Mouse (Mus musculus): ENCODE data around the gene Klk1. TPM values are rescaled to one million over a fixed set of nuclear protein-coding genes. Genes with fewer than 3 reads are reported as not detected.

Gene Klk1
- polyA plus RNA-seq, 1 experiment from 2014 or later, result 44.2 TPM

DNA sequence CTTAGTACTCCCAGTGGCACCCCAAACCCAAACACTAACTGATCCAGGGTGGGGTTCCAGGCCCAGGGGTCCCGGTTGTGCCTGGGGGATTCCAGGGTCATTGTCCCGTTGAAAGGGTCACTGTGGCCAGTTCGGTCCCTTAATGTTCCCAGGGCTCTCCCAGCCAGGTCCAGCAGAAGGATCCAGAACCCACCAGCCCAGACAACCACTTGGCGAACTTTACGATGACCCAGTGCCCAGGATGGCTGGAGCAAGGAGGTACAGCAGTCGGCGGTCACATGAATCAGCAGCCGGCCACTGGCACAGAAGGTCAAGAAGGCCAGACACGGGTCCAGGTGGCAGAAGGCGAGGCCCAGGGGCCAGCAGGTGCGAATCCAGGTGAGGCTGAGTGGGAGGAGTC is 43.0 kb downstream of the Klk1 start:
- no peak for ATAC-seq
- H3K4me1 ChIP-seq (ENCODE audit: control insufficient read depth, insufficient read depth, low read length), result no peaks in the 10 kb centered on the region
- no peak overlapping the region for H3K27ac ChIP-seq (ENCODE audit: low read length)
- H3K9ac ChIP-seq (ENCODE audit: low read depth, low read length), result no peak overlapping the region
- 73% methylated on average over 11 of the region's 11 CpGs for WGBS
- H3K27me3 ChIP-seq (replicated peaks; ENCODE audit: control insufficient read depth, insufficient read depth, low read length), result peaks cover 7% of the 10 kb centered on the region; the same call in 1 of the 2 replicates
- H3K36me3 ChIP-seq (ENCODE audit: control insufficient read depth, insufficient read depth, low read length), result no peaks in the 10 kb centered on the region
- H3K4me2 ChIP-seq (ENCODE audit: low read depth, low read length), result no peak overlapping the region
- H3K9me3 ChIP-seq (ENCODE audit: control insufficient read depth, low read length), result no peaks in the 10 kb centered on the region
- no peak overlapping the region for H3K4me3 ChIP-seq (ENCODE audit: low read length)

GRCm38 (mm10) chr7:44269397-44269796 is 44.2 kb downstream of the Klk1 start:
- Histone ChIP-seq H3K4me2 (ENCODE audit: low read depth, low read length) (no peak overlapping the region), H3K27me3 (replicated peaks; ENCODE audit: control insufficient read depth, insufficient read depth, low read length) (peaks cover 7% of the 10 kb centered on the region; the same call in 1 of the 2 replicates), H3K27ac (ENCODE audit: low read length) (no peak overlapping the region), H3K4me1 (ENCODE audit: control insufficient read depth, insufficient read depth, low read length) (no peaks in the 10 kb centered on the region), H3K9me3 (ENCODE audit: control insufficient read depth, low read length) (no peaks in the 10 kb centered on the region), H3K9ac (ENCODE audit: low read depth, low read length) (no peak overlapping the region), H3K36me3 (ENCODE audit: control insufficient read depth, insufficient read depth, low read length) (no peaks in the 10 kb centered on the region), H3K4me3 (ENCODE audit: low read length) (no peak overlapping the region)
- WGBS, result 87% methylated on average over 2 of the region's 2 CpGs
- ATAC-seq, result no peak

DNA sequence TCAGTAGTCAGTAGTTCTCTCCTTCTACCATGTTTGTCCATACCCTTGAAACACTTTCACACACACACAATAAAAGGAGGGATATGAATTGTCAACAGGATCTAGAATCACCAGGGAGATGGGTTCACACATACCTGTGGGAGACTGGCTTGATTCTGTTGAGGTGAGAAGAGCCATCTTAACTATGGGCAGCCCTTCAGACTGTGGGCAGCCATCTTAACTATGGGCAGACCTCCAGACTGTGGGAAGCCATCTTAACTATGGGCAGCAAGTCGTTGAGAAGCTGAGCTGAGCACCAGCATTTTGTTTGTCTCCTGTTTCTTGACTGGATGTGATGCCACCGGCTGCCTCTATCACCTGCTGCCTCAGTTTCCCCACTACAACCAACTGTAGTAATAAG is 46.1 kb downstream of the Klk1 start:
- Histone ChIP-seq H3K4me2 (ENCODE audit: low read depth, low read length) (no peak overlapping the region), H3K9ac (ENCODE audit: low read depth, low read length) (no peak overlapping the region), H3K9me3 (ENCODE audit: control insufficient read depth, low read length) (no peaks in the 10 kb centered on the region), H3K4me3 (ENCODE audit: low read length) (no peak overlapping the region), H3K27ac (ENCODE audit: low read length) (no peak overlapping the region), H3K27me3 (replicated peaks; ENCODE audit: control insufficient read depth, insufficient read depth, low read length) (peaks cover 6% of the 10 kb centered on the region; the same call in 1 of the 2 replicates), H3K36me3 (ENCODE audit: control insufficient read depth, insufficient read depth, low read length) (no peaks in the 10 kb centered on the region), H3K4me1 (ENCODE audit: control insufficient read depth, insufficient read depth, low read length) (no peaks in the 10 kb centered on the region)
- no peak for ATAC-seq
- 69% methylated on average over 2 of the region's 2 CpGs for WGBS

DNA sequence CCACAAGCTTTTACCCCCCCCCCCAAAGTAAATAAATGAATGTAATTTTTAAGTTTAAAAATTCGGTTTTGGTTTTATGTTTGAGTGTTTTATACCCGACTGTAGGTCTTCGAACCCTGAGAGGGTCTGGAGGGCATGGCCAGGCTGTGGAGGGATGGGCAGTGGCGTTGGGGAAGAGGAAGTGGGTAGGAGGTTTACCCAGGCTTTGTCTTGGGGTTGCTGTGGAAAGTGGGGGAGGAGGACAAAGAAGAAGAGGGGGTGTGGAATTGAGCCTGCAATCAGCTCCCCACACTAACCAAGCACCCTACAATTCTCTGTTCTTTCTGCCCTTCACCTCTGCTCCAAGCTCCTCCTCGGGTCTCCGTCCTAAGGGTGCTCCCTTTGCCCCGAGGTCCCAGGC is 47.4 kb downstream of the Klk1 start:
- ATAC-seq, result no peak
- peaks cover 6% of the 10 kb centered on the region; the same call in 1 of the 2 replicates for H3K27me3 ChIP-seq (replicated peaks; ENCODE audit: control insufficient read depth, insufficient read depth, low read length)
- H3K4me1 ChIP-seq (ENCODE audit: control insufficient read depth, insufficient read depth, low read length), result no peaks in the 10 kb centered on the region
- no peaks in the 10 kb centered on the region for H3K9me3 ChIP-seq (ENCODE audit: control insufficient read depth, low read length)
- H3K36me3 ChIP-seq (ENCODE audit: control insufficient read depth, insufficient read depth, low read length), result no peaks in the 10 kb centered on the region
- no peak overlapping the region for H3K27ac ChIP-seq (ENCODE audit: low read length)
- no peak overlapping the region for H3K4me2 ChIP-seq (ENCODE audit: low read depth, low read length)
- 89% methylated on average over 7 of the region's 7 CpGs for WGBS
- H3K9ac ChIP-seq (ENCODE audit: low read depth, low read length), result no peak overlapping the region
- H3K4me3 ChIP-seq (ENCODE audit: low read length), result no peak overlapping the region

DNA sequence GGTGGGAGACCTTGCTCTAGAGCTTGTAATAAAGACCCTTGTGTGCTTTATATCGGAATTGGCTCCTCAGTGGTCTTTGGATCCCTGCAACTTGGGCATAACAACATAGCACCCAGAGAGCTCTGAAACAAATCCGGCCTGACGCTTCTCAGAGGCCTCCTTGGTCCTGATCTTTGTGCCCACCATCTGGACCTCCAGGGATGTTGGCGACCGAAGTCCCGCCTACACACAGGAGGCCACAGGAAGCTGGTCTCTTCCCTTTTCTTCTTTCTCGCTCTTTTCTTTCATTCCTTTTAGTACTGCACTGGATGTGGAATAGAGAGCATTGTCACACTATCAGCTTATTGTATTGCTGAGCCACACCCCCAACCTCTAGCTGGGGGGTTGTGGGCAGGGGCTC is 48.3 kb downstream of the Klk1 start:
- Histone ChIP-seq H3K27ac (ENCODE audit: low read length) (no peak overlapping the region), H3K4me3 (ENCODE audit: low read length) (no peak overlapping the region), H3K9ac (ENCODE audit: low read depth, low read length) (no peak overlapping the region), H3K9me3 (ENCODE audit: control insufficient read depth, low read length) (no peaks in the 10 kb centered on the region), H3K4me1 (ENCODE audit: control insufficient read depth, insufficient read depth, low read length) (no peaks in the 10 kb centered on the region), H3K36me3 (ENCODE audit: control insufficient read depth, insufficient read depth, low read length) (no peaks in the 10 kb centered on the region), H3K4me2 (ENCODE audit: low read depth, low read length) (no peak overlapping the region), H3K27me3 (replicated peaks; ENCODE audit: control insufficient read depth, insufficient read depth, low read length) (peaks cover 6% of the 10 kb centered on the region; the same call in 1 of the 2 replicates)
- whole genome bisulfite sequencing, result 74% methylated on average over 7 of the region's 7 CpGs
- no peak for ATAC-seq

DNA sequence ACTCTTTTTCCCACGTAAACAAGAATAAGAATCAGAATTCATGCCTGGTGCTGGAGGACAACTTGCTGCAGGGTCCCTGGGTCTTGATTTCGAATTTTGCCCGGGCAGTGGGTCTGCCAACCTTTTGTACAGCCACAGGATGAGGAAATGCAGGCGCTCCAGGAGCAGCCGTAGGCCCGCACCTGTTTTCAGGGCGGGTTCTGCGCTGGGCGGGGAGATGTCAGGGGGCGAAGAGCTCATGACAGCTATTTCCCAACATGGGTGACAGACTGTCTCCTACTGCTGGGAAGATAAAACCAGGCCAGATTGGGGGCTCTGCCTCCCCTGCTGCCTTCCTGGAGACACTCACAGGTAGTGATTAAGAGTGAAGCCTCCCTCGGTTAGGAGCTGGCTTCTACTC is 48.9 kb downstream of the Klk1 start:
- 30% methylated on average over 11 of the region's 11 CpGs for WGBS
- Histone ChIP-seq H3K36me3 (ENCODE audit: control insufficient read depth, insufficient read depth, low read length) (no peaks in the 10 kb centered on the region), H3K9me3 (ENCODE audit: control insufficient read depth, low read length) (no peaks in the 10 kb centered on the region), H3K27ac (ENCODE audit: low read length) (no peak overlapping the region), H3K4me3 (ENCODE audit: low read length) (no peak overlapping the region), H3K4me1 (ENCODE audit: control insufficient read depth, insufficient read depth, low read length) (no peaks in the 10 kb centered on the region), H3K27me3 (replicated peaks; ENCODE audit: control insufficient read depth, insufficient read depth, low read length) (peaks cover 6% of the 10 kb centered on the region; the same call in 1 of the 2 replicates), H3K4me2 (ENCODE audit: low read depth, low read length) (no peak overlapping the region), H3K9ac (ENCODE audit: low read depth, low read length) (no peak overlapping the region)
- no peak for ATAC-seq

- H3K9me3 ChIP-seq (ENCODE audit: control insufficient read depth, low read length), result no peaks in the 10 kb centered on the region
- no peak overlapping the region for H3K27ac ChIP-seq (ENCODE audit: low read length)
- H3K27me3 ChIP-seq (replicated peaks; ENCODE audit: control insufficient read depth, insufficient read depth, low read length), result peaks cover 6% of the 10 kb centered on the region; the same call in 1 of the 2 replicates
- H3K4me2 ChIP-seq (ENCODE audit: low read depth, low read length), result no peak overlapping the region
- no peak overlapping the region for H3K9ac ChIP-seq (ENCODE audit: low read depth, low read length)
- H3K4me3 ChIP-seq (ENCODE audit: low read length), result no peak overlapping the region
- no peaks in the 10 kb centered on the region for H3K36me3 ChIP-seq (ENCODE audit: control insufficient read depth, insufficient read depth, low read length)
- 80% methylated on average over 3 of the region's 3 CpGs for whole genome bisulfite sequencing
- ATAC-seq, result no peak
- H3K4me1 ChIP-seq (ENCODE audit: control insufficient read depth, insufficient read depth, low read length), result no peaks in the 10 kb centered on the region
These were observed 50.4 kb downstream of the Klk1 start for GRCm38 (mm10) chr7:44275546-44275945.

GRCm38 (mm10) chr7:44276461-44277249 is 51.5 kb downstream of the Klk1 start:
- Histone ChIP-seq H3K9me3 (ENCODE audit: control insufficient read depth, low read length) (no peaks in the 10 kb centered on the region), H3K4me1 (ENCODE audit: control insufficient read depth, insufficient read depth, low read length) (no peaks in the 10 kb centered on the region), H3K4me2 (ENCODE audit: low read depth, low read length) (no peak overlapping the region), H3K27ac (ENCODE audit: low read length) (no peak overlapping the region), H3K9ac (ENCODE audit: low read depth, low read length) (no peak overlapping the region), H3K4me3 (ENCODE audit: low read length) (no peak overlapping the region), H3K27me3 (replicated peaks; ENCODE audit: control insufficient read depth, insufficient read depth, low read length) (peaks cover 6% of the 10 kb centered on the region; the same call in 1 of the 2 replicates), H3K36me3 (ENCODE audit: control insufficient read depth, insufficient read depth, low read length) (no peaks in the 10 kb centered on the region)
- WGBS, result 71% methylated on average over 10 of the region's 10 CpGs
- no peak for ATAC-seq

- ATAC-seq, result no peak
- no peak overlapping the region for H3K4me3 ChIP-seq (ENCODE audit: low read length)
- H3K9ac ChIP-seq (ENCODE audit: low read depth, low read length), result no peak overlapping the region
- H3K4me1 ChIP-seq (ENCODE audit: control insufficient read depth, insufficient read depth, low read length), result no peaks in the 10 kb centered on the region
- WGBS, result 36% methylated on average over 2 of the region's 2 CpGs
- H3K4me2 ChIP-seq (ENCODE audit: low read depth, low read length), result no peak overlapping the region
- peaks cover 6% of the 10 kb centered on the region; the same call in 1 of the 2 replicates for H3K27me3 ChIP-seq (replicated peaks; ENCODE audit: control insufficient read depth, insufficient read depth, low read length)
- no peak overlapping the region for H3K27ac ChIP-seq (ENCODE audit: low read length)
- no peaks in the 10 kb centered on the region for H3K9me3 ChIP-seq (ENCODE audit: control insufficient read depth, low read length)
- H3K36me3 ChIP-seq (ENCODE audit: control insufficient read depth, insufficient read depth, low read length), result no peaks in the 10 kb centered on the region
These were observed 52.1 kb downstream of the Klk1 start for GRCm38 (mm10) chr7:44277250-44277622.
